Mouse (Mus musculus): ENCODE measurements around the gene Pxt1. TPM values are rescaled to one million over a fixed set of nuclear protein-coding genes. Genes with fewer than 3 reads are reported as not detected.
A peak's percentile ranks its signal among the peaks of the same experiment; 100 is the strongest.
"Not testable (repeated sequence)": the region's sequence is repeated elsewhere in the genome, so short reads cannot be mapped to it uniquely, and the experiment has no call there.

The Pxt1 gene
- not detected in 2 replicates for polyA plus RNA-seq (2014; fragmentation: Nextera tagmentation; extraction: Ambion mirVana)

DNA sequence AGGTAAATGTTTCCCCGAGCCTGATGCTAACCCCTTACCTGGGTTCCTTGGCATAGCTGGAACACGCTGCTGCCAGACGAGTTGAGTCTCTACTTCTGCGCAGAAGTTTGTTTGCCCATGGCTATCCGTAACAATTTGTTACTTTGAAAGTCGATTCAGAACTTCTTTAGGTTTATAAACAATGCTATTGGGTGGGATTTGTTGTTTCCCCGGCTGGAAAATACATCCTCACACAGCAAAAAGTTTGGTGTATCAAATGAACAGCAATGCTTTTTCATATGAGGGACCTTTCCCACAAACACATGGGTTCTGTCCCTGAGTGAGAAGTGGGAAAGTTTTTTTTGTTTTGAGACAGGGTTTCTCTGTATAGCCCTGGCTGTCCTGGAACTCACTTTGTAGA is at the start of gene Pxt1:
Gene Pxt1 (minus strand): TSS at position 101 of the 400 bp plus-strand sequence.
- H3K27me3 ChIP-seq (ENCODE audit: control insufficient read depth, insufficient read depth, low read length) = no peaks in the 10 kb centered on the region
- no peak within 1 kb of the TSS for H3K4me2 ChIP-seq (ENCODE audit: low read length)
- DNase-seq (no peak), ATAC-seq (ENCODE audit: low FRiP score, low TSS enrichment) (no peak)
- H3K9me3 ChIP-seq (ENCODE audit: control insufficient read depth, low read length) = no peaks in the 10 kb centered on the region
- no peak within 1 kb of the TSS for H3K27ac ChIP-seq (replicated peaks; ENCODE audit: low read depth, low read length)
- H3K4me3 ChIP-seq (replicated peaks; ENCODE audit: low read depth, low read length) = no peak within 1 kb of the TSS
- WGBS = 91% methylated on average over 7 of the region's 7 CpGs
- no peak within 1 kb of the TSS for H3K9ac ChIP-seq (replicated peaks; ENCODE audit: low read length)
- no peaks in the 10 kb centered on the region for H3K4me1 ChIP-seq (ENCODE audit: control insufficient read depth, insufficient read depth, low read length)
- H3K36me3 ChIP-seq (ENCODE audit: control insufficient read depth, insufficient read depth, low read length) = no peaks in the 10 kb centered on the region

GRCm38 (mm10) chr17:28993004-28993403 is 49.4 kb upstream of the Pxt1 start:
- H3K4me1 ChIP-seq (ENCODE audit: control insufficient read depth, insufficient read depth, low read length); H3K4me3 ChIP-seq (replicated peaks; ENCODE audit: low read depth, low read length); H3K27ac ChIP-seq (replicated peaks; ENCODE audit: low read depth, low read length); H3K4me2 ChIP-seq (ENCODE audit: low read length); ATAC-seq (ENCODE audit: low FRiP score, low TSS enrichment); H3K9me3 ChIP-seq (ENCODE audit: control insufficient read depth, low read length); H3K9ac ChIP-seq (replicated peaks; ENCODE audit: low read length); DNase-seq; H3K27me3 ChIP-seq (ENCODE audit: control insufficient read depth, insufficient read depth, low read length): not testable (repeated sequence)
- H3K36me3 ChIP-seq (ENCODE audit: control insufficient read depth, insufficient read depth, low read length) = peaks cover 68% of the 10 kb centered on the region
- WGBS = 100% methylated on average over 1 of the region's 1 CpGs

DNA sequence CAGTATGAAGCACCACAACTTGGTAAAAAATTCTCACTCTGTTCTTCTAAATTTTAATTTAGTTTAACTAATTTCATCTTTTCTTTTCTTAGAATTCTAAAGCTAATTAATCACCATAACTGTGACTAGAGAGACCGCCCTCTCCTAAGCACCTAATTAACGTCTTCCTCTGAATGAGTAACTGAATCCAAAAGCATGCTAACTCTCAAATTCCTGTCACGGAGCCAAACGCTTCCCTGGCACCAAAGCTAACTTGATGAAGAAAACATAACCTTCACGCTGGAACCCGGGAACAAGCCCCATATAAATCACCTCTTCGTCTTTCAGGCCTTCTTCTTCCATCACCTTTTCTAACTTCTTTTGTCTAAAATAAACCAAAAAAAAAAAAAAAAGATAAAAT is 48.5 kb upstream of the Pxt1 start:
- Histone ChIP-seq H3K36me3 (ENCODE audit: control insufficient read depth, insufficient read depth, low read length) (peaks cover 68% of the 10 kb centered on the region), H3K4me2 (ENCODE audit: low read length) (no peak overlapping the region), H3K27ac (replicated peaks; ENCODE audit: low read depth, low read length) (no peak overlapping the region), H3K9ac (replicated peaks; ENCODE audit: low read length) (no peak overlapping the region), H3K9me3 (ENCODE audit: control insufficient read depth, low read length) (no peaks in the 10 kb centered on the region), H3K4me3 (replicated peaks; ENCODE audit: low read depth, low read length) (no peak overlapping the region), H3K4me1 (ENCODE audit: control insufficient read depth, insufficient read depth, low read length) (no peaks in the 10 kb centered on the region), H3K27me3 (ENCODE audit: control insufficient read depth, insufficient read depth, low read length) (no peaks in the 10 kb centered on the region)
- no peak for DNase-seq
- no peak for ATAC-seq (ENCODE audit: low FRiP score, low TSS enrichment)
- 77% methylated on average over 7 of the region's 7 CpGs for WGBS

DNA sequence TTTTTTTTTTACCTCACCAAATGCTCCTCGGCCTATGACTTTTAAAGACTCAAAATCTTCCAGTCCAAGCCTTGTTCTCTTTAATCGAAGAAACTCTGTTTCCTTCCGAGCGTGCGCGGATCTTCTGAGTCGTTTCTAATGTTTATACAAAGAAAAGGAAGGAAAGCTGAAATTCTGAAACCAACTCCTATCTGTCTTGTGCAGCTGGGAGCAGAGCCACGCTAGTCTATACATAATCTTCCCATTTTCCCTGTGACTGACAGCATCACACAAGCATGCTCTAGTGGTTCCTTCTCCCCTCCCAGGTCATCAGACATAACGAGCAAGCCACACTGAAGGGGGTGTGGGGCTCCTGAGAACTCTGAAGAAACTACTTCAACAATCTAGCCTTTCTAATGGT is 47.6 kb upstream of the Pxt1 start:
- H3K4me1 ChIP-seq (ENCODE audit: control insufficient read depth, insufficient read depth, low read length) = no peaks in the 10 kb centered on the region
- H3K36me3 ChIP-seq (ENCODE audit: control insufficient read depth, insufficient read depth, low read length) = peaks cover 69% of the 10 kb centered on the region
- DNase-seq = no peak
- H3K27ac ChIP-seq (replicated peaks; ENCODE audit: low read depth, low read length) = no peak overlapping the region
- WGBS = 92% methylated on average over 9 of the region's 9 CpGs
- H3K27me3 ChIP-seq (ENCODE audit: control insufficient read depth, insufficient read depth, low read length) = no peaks in the 10 kb centered on the region
- no peak overlapping the region for H3K9ac ChIP-seq (replicated peaks; ENCODE audit: low read length)
- no peak overlapping the region for H3K4me2 ChIP-seq (ENCODE audit: low read length)
- no peak overlapping the region for H3K4me3 ChIP-seq (replicated peaks; ENCODE audit: low read depth, low read length)
- no peaks in the 10 kb centered on the region for H3K9me3 ChIP-seq (ENCODE audit: control insufficient read depth, low read length)
- ATAC-seq (ENCODE audit: low FRiP score, low TSS enrichment) = no peak

DNA sequence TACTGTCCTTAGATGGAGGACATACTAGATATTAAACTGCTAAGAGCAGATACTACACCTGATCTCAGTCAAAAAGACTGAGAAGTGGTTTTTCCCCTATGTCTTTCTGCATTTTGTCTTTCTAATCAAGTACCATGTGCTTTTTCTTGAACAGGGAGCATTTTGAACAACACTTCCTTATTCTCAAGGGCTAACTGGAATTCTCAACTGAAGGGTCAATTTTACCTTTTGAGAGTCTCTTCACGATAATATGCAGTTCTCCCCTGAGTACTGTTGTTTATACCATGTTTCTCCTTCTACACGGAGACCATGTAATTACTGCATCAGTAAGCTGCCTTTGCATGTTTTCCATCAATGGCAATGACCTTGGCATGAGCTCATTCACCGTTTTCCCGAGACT is 46.4 kb upstream of the Pxt1 start:
- no peaks in the 10 kb centered on the region for H3K27me3 ChIP-seq (ENCODE audit: control insufficient read depth, insufficient read depth, low read length)
- no peak overlapping the region for H3K4me3 ChIP-seq (replicated peaks; ENCODE audit: low read depth, low read length)
- no peak overlapping the region for H3K27ac ChIP-seq (replicated peaks; ENCODE audit: low read depth, low read length)
- H3K9me3 ChIP-seq (ENCODE audit: control insufficient read depth, low read length) = no peaks in the 10 kb centered on the region
- DNase-seq (no peak), ATAC-seq (ENCODE audit: low FRiP score, low TSS enrichment) (no peak)
- H3K4me1 ChIP-seq (ENCODE audit: control insufficient read depth, insufficient read depth, low read length) = no peaks in the 10 kb centered on the region
- WGBS = 85% methylated on average over 4 of the region's 4 CpGs
- H3K4me2 ChIP-seq (ENCODE audit: low read length) = no peak overlapping the region
- peaks cover 74% of the 10 kb centered on the region for H3K36me3 ChIP-seq (ENCODE audit: control insufficient read depth, insufficient read depth, low read length)
- H3K9ac ChIP-seq (replicated peaks; ENCODE audit: low read length) = no peak overlapping the region

- Histone ChIP-seq H3K27me3 (ENCODE audit: control insufficient read depth, insufficient read depth, low read length) (no peaks in the 10 kb centered on the region), H3K27ac (replicated peaks; ENCODE audit: low read depth, low read length) (no peak overlapping the region), H3K9ac (replicated peaks; ENCODE audit: low read length) (no peak overlapping the region), H3K36me3 (ENCODE audit: control insufficient read depth, insufficient read depth, low read length) (peaks cover 77% of the 10 kb centered on the region), H3K4me2 (ENCODE audit: low read length) (no peak overlapping the region), H3K4me3 (replicated peaks; ENCODE audit: low read depth, low read length) (no peak overlapping the region), H3K9me3 (ENCODE audit: control insufficient read depth, low read length) (no peaks in the 10 kb centered on the region), H3K4me1 (ENCODE audit: control insufficient read depth, insufficient read depth, low read length) (no peaks in the 10 kb centered on the region)
- 82% methylated on average over 3 of the region's 3 CpGs for WGBS
- ATAC-seq (ENCODE audit: low FRiP score, low TSS enrichment) = no peak
- no peak for DNase-seq
Observed at GRCm38 (mm10) chr17:28988996-28989395, 45.4 kb upstream of the Pxt1 start.

DNA sequence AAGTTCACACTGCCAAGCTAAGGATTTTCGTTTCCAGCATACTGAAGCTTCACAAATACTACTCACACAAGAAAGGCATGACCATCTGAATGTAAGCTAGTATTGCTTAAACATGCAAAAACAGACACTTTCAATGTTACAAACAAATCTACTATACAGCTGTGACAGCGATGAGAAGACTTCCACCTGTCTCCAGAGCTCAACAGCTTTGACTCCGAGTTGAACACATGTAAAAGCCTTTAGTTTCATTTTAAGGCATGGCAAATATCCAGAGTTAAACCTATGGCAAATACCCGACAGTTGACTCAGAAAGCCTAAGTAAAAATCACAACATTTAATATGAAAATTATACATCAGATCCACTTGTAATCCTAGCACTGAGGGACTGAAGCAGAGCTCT is 44.7 kb upstream of the Pxt1 start:
- ATAC-seq (ENCODE audit: low FRiP score, low TSS enrichment) = no peak
- Histone ChIP-seq H3K4me2 (ENCODE audit: low read length) (no peak overlapping the region), H3K36me3 (ENCODE audit: control insufficient read depth, insufficient read depth, low read length) (peaks cover 84% of the 10 kb centered on the region)

GRCm38 (mm10) chr17:28987713-28988112 is 44.1 kb upstream of the Pxt1 start:
- 73% methylated on average over 4 of the region's 4 CpGs for WGBS
- peaks cover 90% of the 10 kb centered on the region for H3K36me3 ChIP-seq (ENCODE audit: control insufficient read depth, insufficient read depth, low read length)
- peak; percentile 80 for DNase-seq

More for the DNA sequence above, 44.7 kb upstream of the Pxt1 start:
- WGBS = 96% methylated on average over 4 of the region's 4 CpGs
- Histone ChIP-seq H3K27ac (replicated peaks; ENCODE audit: low read depth, low read length) (no peak overlapping the region), H3K4me1 (ENCODE audit: control insufficient read depth, insufficient read depth, low read length) (no peaks in the 10 kb centered on the region), H3K9me3 (ENCODE audit: control insufficient read depth, low read length) (no peaks in the 10 kb centered on the region), H3K4me3 (replicated peaks; ENCODE audit: low read depth, low read length) (no peak overlapping the region), H3K9ac (replicated peaks; ENCODE audit: low read length) (no peak overlapping the region), H3K27me3 (ENCODE audit: control insufficient read depth, insufficient read depth, low read length) (no peaks in the 10 kb centered on the region)
- no peak for DNase-seq

DNA sequence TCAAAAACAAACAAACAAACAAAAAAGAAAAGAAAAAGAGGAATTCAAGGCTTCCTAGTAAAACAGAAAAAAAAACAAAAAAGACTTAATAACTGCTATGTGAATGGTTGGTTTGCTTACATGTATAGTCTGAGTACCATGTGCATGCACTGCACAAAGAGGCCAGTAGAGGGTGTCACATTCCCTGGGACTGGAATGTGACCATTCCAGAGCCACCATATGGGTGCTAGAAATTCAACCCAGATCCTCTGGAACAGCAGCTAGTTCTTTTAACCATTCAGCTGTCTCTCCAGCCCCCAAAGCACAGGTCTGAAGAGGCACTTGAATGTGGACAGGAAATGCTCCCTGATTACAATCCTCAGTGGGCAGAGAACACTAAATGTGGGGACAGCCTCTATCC is 43.2 kb upstream of the Pxt1 start:
- ATAC-seq (ENCODE audit: low FRiP score, low TSS enrichment) (no peak), DNase-seq (peak; percentile 49)
- Histone ChIP-seq H3K4me3 (replicated peaks; ENCODE audit: low read depth, low read length) (no peak overlapping the region), H3K9me3 (ENCODE audit: control insufficient read depth, low read length) (no peaks in the 10 kb centered on the region), H3K27me3 (ENCODE audit: control insufficient read depth, insufficient read depth, low read length) (no peaks in the 10 kb centered on the region), H3K4me2 (ENCODE audit: low read length) (no peak overlapping the region), H3K27ac (replicated peaks; ENCODE audit: low read depth, low read length) (no peak overlapping the region), H3K36me3 (ENCODE audit: control insufficient read depth, insufficient read depth, low read length) (peaks cover 95% of the 10 kb centered on the region), H3K4me1 (ENCODE audit: control insufficient read depth, insufficient read depth, low read length) (no peaks in the 10 kb centered on the region), H3K9ac (replicated peaks; ENCODE audit: low read length) (no peak overlapping the region)

More at GRCm38 (mm10) chr17:28987713-28988112, 44.1 kb upstream of the Pxt1 start:
- no peak overlapping the region for H3K4me3 ChIP-seq (replicated peaks; ENCODE audit: low read depth, low read length)
- H3K4me1 ChIP-seq (ENCODE audit: control insufficient read depth, insufficient read depth, low read length) = no peaks in the 10 kb centered on the region
- no peak overlapping the region for H3K9ac ChIP-seq (replicated peaks; ENCODE audit: low read length)
- no peaks in the 10 kb centered on the region for H3K27me3 ChIP-seq (ENCODE audit: control insufficient read depth, insufficient read depth, low read length)
- H3K4me2 ChIP-seq (ENCODE audit: low read length) = no peak overlapping the region
- H3K27ac ChIP-seq (replicated peaks; ENCODE audit: low read depth, low read length) = no peak overlapping the region
- no peak for ATAC-seq (ENCODE audit: low FRiP score, low TSS enrichment)
- no peaks in the 10 kb centered on the region for H3K9me3 ChIP-seq (ENCODE audit: control insufficient read depth, low read length)
